Mouse (Mus musculus) kidney, embryonic 14.5 days (tissue): ENCODE data around the gene Ttc16. TPM values are rescaled to one million over a fixed set of nuclear protein-coding genes. Genes with fewer than 3 reads are reported as not detected.

Experiments used
- ATAC-seq: fragments of 200-750 bp; cut with Nextera tagmentation; 2 replicates; pipeline ENCODE4 v1.8.0; 2017; ENCODE audit warnings: moderate number of reproducible peaks, mild to moderate bottlenecking, moderate TSS enrichment, moderate library complexity; ENCODE audit not compliant: low FRiP score, low TSS enrichment
- H3K27ac ChIP-seq: fragments of 300-500 bp; sonication (generic); 2 replicates; pipeline ENCODE4 v1.5.1; 2014; ENCODE audit warnings: low read depth, mild to moderate bottlenecking, low read length, moderate library complexity, mixed read lengths
- H3K27me3 ChIP-seq: fragments of 300-500 bp; sonication (generic); 2 replicates; pipeline ENCODE4 v1.6.1; 2014; ENCODE audit warnings: mild to moderate bottlenecking, low read length; ENCODE audit not compliant: control insufficient read depth, insufficient read depth
- H3K36me3 ChIP-seq: fragments of 300-500 bp; sonication (generic); 2 replicates; pipeline ENCODE4 v1.6.1; 2014; ENCODE audit warnings: low read length, mixed read lengths; ENCODE audit not compliant: control insufficient read depth, insufficient read depth
- H3K4me1 ChIP-seq: fragments of 300-500 bp; sonication (generic); 2 replicates; pipeline ENCODE4 v1.6.1; 2014; ENCODE audit warnings: low read length, mixed read lengths; ENCODE audit not compliant: control insufficient read depth, insufficient read depth
- H3K4me2 ChIP-seq: fragments of 300-500 bp; sonication (generic); replicated peaks from 2 replicates; pipeline ENCODE4 v1.6.1; 2014; ENCODE audit warnings: low read depth, mild to moderate bottlenecking, low read length
- H3K4me3 ChIP-seq: fragments of 300-500 bp; sonication (generic); 2 replicates; pipeline ENCODE4 v1.5.1; 2014; ENCODE audit warnings: mild to moderate bottlenecking, low read length
- H3K9ac ChIP-seq: fragments of 300-500 bp; sonication (generic); 2 replicates; pipeline ENCODE4 v1.6.1; 2014; ENCODE audit warnings: low read depth, mild to moderate bottlenecking, low read length, moderate library complexity
- H3K9me3 ChIP-seq: fragments of 300-500 bp; sonication (generic); 2 replicates; pipeline ENCODE4 v1.6.1; 2016; ENCODE audit warnings: low read length; ENCODE audit not compliant: control insufficient read depth
- WGBS: fragments of 180-500 bp; shearing (Covaris S2); extraction: QIAGEN DNeasy Blood & Tissue Kit; methylation state at CpG from one replicate; pipeline ENCODE4 v1.1.7; 2014; 5-methylcytosine and 5-hydroxymethylcytosine counted together
- polyA plus RNA-seq: library from polyadenylated mRNA; unstranded; fragments of >200 nt; fragmentation: Nextera tagmentation; extraction: Ambion mirVana; gene quantifications from 2 replicates; pipeline ENCODE4 v1.2.1, GENCODE M21; 2014

The Ttc16 gene
- polyA plus RNA-seq, 1 experiment from 2014 or later: not detected

GRCm38 (mm10) chr2:32720681-32721229, 54.7 kb downstream of the Ttc16 start, which contains the start of gene Sh2d3c:
Sh2d3c (plus strand) TSS chr2:32721055.
- peak; percentile 70 for ATAC-seq
- H3K9ac ChIP-seq: peak within 1 kb of the TSS; percentile 20; the same call in 1 of the 2 replicates
- H3K27ac ChIP-seq: peak within 1 kb of the TSS; percentile 24; the same call in 1 of the 2 replicates
- H3K4me1 ChIP-seq: peaks cover 3% of the 10 kb centered on the region; the same call in 1 of the 2 replicates
- no peaks in the 10 kb centered on the region for H3K9me3 ChIP-seq
- no peaks in the 10 kb centered on the region for H3K36me3 ChIP-seq
- peak within 1 kb of the TSS; percentile 17; the same call in 1 of the 2 replicates for H3K4me3 ChIP-seq
- 28% methylated on average over 8 of the region's 8 CpGs for WGBS
- no peaks in the 10 kb centered on the region for H3K27me3 ChIP-seq
- peak within 1 kb of the TSS; percentile 34 for H3K4me2 ChIP-seq

GRCm38 (mm10) chr2:32720053-32720452, 55.4 kb downstream of the Ttc16 start:
- Histone ChIP-seq H3K9me3 (no peaks in the 10 kb centered on the region), H3K27ac (no peak overlapping the region), H3K27me3 (no peaks in the 10 kb centered on the region), H3K4me2 (no peak overlapping the region), H3K4me3 (no peak overlapping the region), H3K9ac (no peak overlapping the region), H3K36me3 (no peaks in the 10 kb centered on the region), H3K4me1 (peaks cover 3% of the 10 kb centered on the region; the same call in 1 of the 2 replicates)
- WGBS: 86% methylated on average over 3 of the region's 3 CpGs
- ATAC-seq: no peak

GRCm38 (mm10) chr2:32718761-32719160, 56.7 kb downstream of the Ttc16 start:
- Histone ChIP-seq H3K36me3 (no peaks in the 10 kb centered on the region), H3K4me1 (peaks cover 5% of the 10 kb centered on the region; the same call in 1 of the 2 replicates), H3K4me2 (no peak overlapping the region), H3K9me3 (no peaks in the 10 kb centered on the region), H3K9ac (no peak overlapping the region), H3K4me3 (no peak overlapping the region), H3K27me3 (no peaks in the 10 kb centered on the region), H3K27ac (no peak overlapping the region)
- WGBS: 58% methylated on average over 9 of the region's 9 CpGs
- ATAC-seq: no peak

- Histone ChIP-seq H3K4me1 (peaks cover 12% of the 10 kb centered on the region), H3K36me3 (peaks cover 15% of the 10 kb centered on the region), H3K9ac (0 out of 2 replicates have a peak overlapping the region, but pooled peaks have one; percentile 23), H3K27me3 (no peaks in the 10 kb centered on the region), H3K9me3 (no peaks in the 10 kb centered on the region), H3K4me2 (no peak overlapping the region), H3K4me3 (no peak overlapping the region), H3K27ac (no peak overlapping the region)
- WGBS: 67% methylated on average over 4 of the region's 4 CpGs
- no peak for ATAC-seq
Measured at GRCm38 (mm10) chr2:32714987-32715425, 60.4 kb downstream of the Ttc16 start.

GRCm38 (mm10) chr2:32714117-32714986, 61.1 kb downstream of the Ttc16 start:
- ATAC-seq: no peak
- no peaks in the 10 kb centered on the region for H3K27me3 ChIP-seq
- WGBS: 49% methylated on average over 11 of the region's 11 CpGs
- H3K4me2 ChIP-seq: peak overlapping the region; percentile 59; the same call in 1 of the 2 replicates
- peak overlapping the region; percentile 97; the same call in 1 of the 2 replicates for H3K27ac ChIP-seq
- no peaks in the 10 kb centered on the region for H3K9me3 ChIP-seq
- 0 out of 2 replicates have a peak overlapping the region, but pooled peaks have one; percentile 23 for H3K9ac ChIP-seq
- no peak overlapping the region for H3K4me3 ChIP-seq
- H3K4me1 ChIP-seq: peaks cover 12% of the 10 kb centered on the region
- peaks cover 22% of the 10 kb centered on the region for H3K36me3 ChIP-seq

GRCm38 (mm10) chr2:32712934-32713817, 62.3 kb downstream of the Ttc16 start, which contains the start of gene Cdk9:
Cdk9 (minus strand) TSS chr2:32713076.
- ATAC-seq: peak; percentile 88
- H3K4me3 ChIP-seq: peak within 1 kb of the TSS; percentile 89
- WGBS: under 1% methylated on average over 44 of the region's 79 CpGs
- no peaks in the 10 kb centered on the region for H3K9me3 ChIP-seq
- peak within 1 kb of the TSS; percentile 97 for H3K27ac ChIP-seq
- H3K36me3 ChIP-seq: peaks cover 31% of the 10 kb centered on the region
- peak within 1 kb of the TSS; percentile 59 for H3K4me2 ChIP-seq
- peak within 1 kb of the TSS; percentile 88 for H3K9ac ChIP-seq
- no peaks in the 10 kb centered on the region for H3K27me3 ChIP-seq
- H3K4me1 ChIP-seq: peaks cover 12% of the 10 kb centered on the region

GRCm38 (mm10) chr2:32712586-32712933, 62.9 kb downstream of the Ttc16 start:
- no peaks in the 10 kb centered on the region for H3K9me3 ChIP-seq
- WGBS: under 1% methylated on average over 36 of the region's 44 CpGs

GRCm38 (mm10) chr2:32712108-32712551, 63.3 kb downstream of the Ttc16 start:
- H3K9me3 ChIP-seq: no peaks in the 10 kb centered on the region
- H3K27me3 ChIP-seq: no peaks in the 10 kb centered on the region
- under 1% methylated on average over 41 of the region's 41 CpGs for WGBS
- H3K4me2 ChIP-seq: peak overlapping the region; percentile 59
- peak overlapping the region; percentile 97 for H3K27ac ChIP-seq
- H3K36me3 ChIP-seq: peaks cover 41% of the 10 kb centered on the region
- peak overlapping the region; percentile 88 for H3K9ac ChIP-seq
- peak overlapping the region; percentile 89 for H3K4me3 ChIP-seq
- ATAC-seq: peak; percentile 69
- H3K4me1 ChIP-seq: peaks cover 12% of the 10 kb centered on the region

More at GRCm38 (mm10) chr2:32712586-32712933, 62.9 kb downstream of the Ttc16 start:
- Histone ChIP-seq H3K9ac (peak overlapping the region; percentile 88), H3K27me3 (no peaks in the 10 kb centered on the region), H3K4me3 (peak overlapping the region; percentile 89), H3K36me3 (peaks cover 37% of the 10 kb centered on the region), H3K27ac (peak overlapping the region; percentile 97), H3K4me2 (peak overlapping the region; percentile 59), H3K4me1 (peaks cover 12% of the 10 kb centered on the region)
- ATAC-seq: peak; percentile 86
